Mouse (Mus musculus) ES-E14 (cell line): ENCODE data around the gene Afg3l1.

Experiments
- CHD2 ChIP-seq: IDR thresholded peaks from 2 replicates; pipeline ENCODE4 v1.6.1; 2014; ENCODE audit warnings: mild to moderate bottlenecking, low read depth, low read length, inconsistent platforms
- HCFC1 ChIP-seq: IDR thresholded peaks from 2 replicates; pipeline ENCODE4 v1.6.1; 2012; ENCODE audit warnings: low read length, inconsistent platforms, borderline replicate concordance; ENCODE audit not compliant: insufficient read depth
- ZC3H11A ChIP-seq: IDR thresholded peaks from 2 replicates; pipeline ENCODE4 v1.6.1; 2012; ENCODE audit warnings: low read depth, mild to moderate bottlenecking, inconsistent platforms, low read length, borderline replicate concordance
- ZNF384 ChIP-seq: IDR thresholded peaks from 2 replicates; pipeline ENCODE4 v1.6.1; 2012; ENCODE audit warnings: low read depth, low read length, inconsistent platforms

DNA sequence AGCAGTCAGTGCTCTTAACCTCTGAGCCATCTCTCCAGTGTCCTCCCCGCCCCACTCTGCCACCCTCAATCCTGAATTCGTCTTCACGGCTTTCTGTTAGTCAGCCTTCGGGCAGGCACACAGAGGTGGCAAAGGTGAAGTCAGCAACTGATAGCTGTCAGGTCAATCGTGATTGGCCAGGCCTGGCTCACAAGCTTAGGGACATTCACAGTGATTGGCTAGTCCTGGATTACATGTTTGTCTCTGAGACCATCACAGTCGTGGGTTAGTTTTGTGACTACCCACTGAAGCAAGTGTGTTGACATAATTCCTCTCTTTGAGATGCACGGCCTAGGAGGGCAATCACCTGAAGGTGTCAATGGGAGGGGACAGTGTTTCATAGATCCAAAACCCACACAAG, 24.4 kb upstream of the Afg3l1 start:
- TF ChIP-seq HCFC1 (no peak), CHD2 (no peak), ZNF384 (no peak), ZC3H11A (no peak)
